ENCODE assay signal across 8 mouse cellular contexts in genomic region chr11:61761584-61762407, GRCm38 (mm10). TPM values are rescaled to one million over a fixed set of nuclear protein-coding genes. Genes with fewer than 3 reads are reported as not detected.
A peak's percentile ranks its signal among the peaks of the same experiment; 100 is the strongest.
DNase-seq lines count a peak whose midpoint lies in the region; ATAC-seq lines count a peak whose summit lies in the region.

TSS of gene Prpsap2 (minus strand) at chr11:61762088.

- H3K4me3 ChIP-seq in heart, embryonic 10.5 days = peak within 1 kb of the TSS; percentile 74
- peak within 1 kb of the TSS; percentile 69 for H3K4me3 ChIP-seq in kidney, embryonic 15.5 days (replicated peaks)

- no peaks in the 10 kb centered on the region for H3K27me3 ChIP-seq in heart, embryonic 10.5 days (ENCODE audit: insufficient read depth, poor library complexity, severe bottlenecking)
- no peaks in the 10 kb centered on the region for H3K27me3 ChIP-seq in kidney, embryonic 15.5 days

- peak within 1 kb of the TSS; percentile 93 for H3K27ac ChIP-seq in heart, embryonic 10.5 days
- H3K27ac ChIP-seq in kidney, embryonic 15.5 days = peak within 1 kb of the TSS; percentile 93

- H3K4me2 ChIP-seq in kidney, embryonic 15.5 days = peak within 1 kb of the TSS; percentile 66

- peak; percentile 91 for ATAC-seq in erythroblast, adult 5-6 weeks (replicated peaks; ENCODE audit: low FRiP score, poor library complexity, severe bottlenecking)
- ATAC-seq in kidney, embryonic 15.5 days (replicated peaks; ENCODE audit: low FRiP score) = peak; percentile 95
- ATAC-seq in monocyte, adult 5-6 weeks (replicated peaks; ENCODE audit: insufficient number of reproducible peaks, low FRiP score, low TSS enrichment, poor library complexity, severe bottlenecking) = peak; percentile 99

- peak within 1 kb of the TSS; percentile 79 for H3K9ac ChIP-seq in kidney, embryonic 15.5 days

- peaks cover 7% of the 10 kb centered on the region; the same call in 1 of the 2 replicates for H3K4me1 ChIP-seq in heart, embryonic 10.5 days
- H3K4me1 ChIP-seq in kidney, embryonic 15.5 days = peaks cover 8% of the 10 kb centered on the region

- WGBS in heart, embryonic 10.5 days = under 1% methylated on average over 51 of the region's 51 CpGs
- WGBS in kidney, embryonic 15.5 days = under 1% methylated on average over 48 of the region's 51 CpGs

- peak; percentile 100 for DNase-seq in B cell, adult 2 months
- peak; percentile 98 for DNase-seq in brain, adult 2 months (ENCODE audit: low read depth, low spot score)
- DNase-seq in heart, embryonic 10.5 days (ENCODE audit: low spot score) = peak; percentile 99
- DNase-seq in liver = peak; percentile 100
- DNase-seq in spleen, postnatal 4 days (ENCODE audit: low spot score in 2 of 2) = peak; percentile 100

- no peaks in the 10 kb centered on the region for H3K9me3 ChIP-seq in heart, embryonic 10.5 days
- H3K9me3 ChIP-seq in kidney, embryonic 15.5 days (replicated peaks) = no peaks in the 10 kb centered on the region

- H3K36me3 ChIP-seq in heart, embryonic 10.5 days = peaks cover 6% of the 10 kb centered on the region
- peaks cover 8% of the 10 kb centered on the region for H3K36me3 ChIP-seq in kidney, embryonic 15.5 days

RNA-seq across cellular contexts. Expression of gene Prpsap2, which starts in this region (rescaled TPM):
- total RNA-seq in erythroblast, adult 5-6 weeks (2015; ENCODE audit: low replicate concordance) = 6.7 and 13.2 TPM in 2 replicates
- total RNA-seq in erythroblast, adult 5-6 weeks (2017; ENCODE audit: low replicate concordance) = 12.3 and 14.1 TPM in 2 replicates
- polyA plus RNA-seq in heart, embryonic 10.5 days (2016; fragmentation: Nextera tagmentation; extraction: Ambion mirVana) = 19.8 and 24.8 TPM in 2 replicates
- polyA plus RNA-seq in kidney, embryonic 15.5 days (2015; fragmentation: Nextera tagmentation; extraction: Ambion mirVana) = 33.6 and 33.7 TPM in 2 replicates
- total RNA-seq in monocyte, adult 5-6 weeks (2017) = 40.0 to 51.1 TPM (median 48.5 TPM) in 3 replicates

Comparison
In these comparisons a context has a peak if more than half of its experiments do, and no peak if none do; other contexts are left out.
1. Peak in every context shown above with its lines: DNase-seq, ATAC-seq, H3K4me3 ChIP-seq and H3K27ac ChIP-seq.